Mouse (Mus musculus) gastrocnemius, adult 2 months (tissue): ENCODE measurements at regions not wholly inside any gene's neighbourhood (a gene's known extent, or its start where the extent isn't known, plus 50 kb on each side); places are given as distances from the start of the nearest gene placed in this dataset. TPM values are rescaled to one million over a fixed set of nuclear protein-coding genes. Genes with fewer than 3 reads are reported as not detected.

Source experiments
- DNase-seq: peaks from one replicate; pipeline ENCODE4 v3.0.0; 2022
- H3K27ac ChIP-seq: fragments of 200-600 bp; 2 replicates; pipeline ENCODE4 v1.8.1; 2022; ENCODE audit warnings: mild to moderate bottlenecking
- H3K4me3 ChIP-seq: fragments of 200-600 bp; 2 replicates; pipeline ENCODE4 v1.8.1; 2022; ENCODE audit warnings: mild to moderate bottlenecking, moderate library complexity
- CTCF ChIP-seq: fragments of 200-600 bp; IDR thresholded peaks from 2 replicates; pipeline ENCODE4 v1.8.1; 2022; ENCODE audit warnings: antibody characterized with exemption, mild to moderate bottlenecking, moderate library complexity
- intact Hi-C: fragments of 180-260 bp; cut with DNase I; formaldehyde crosslinking; loops from one replicate; pipeline ENCODE4 v1.15.1; 2025
- microRNA-seq: library from miRNA; unstranded; fragments of <30 nt; microRNA quantifications from one replicate; pipeline ENCODE4 v1.2.0, GENCODE M21; 2021

DNA sequence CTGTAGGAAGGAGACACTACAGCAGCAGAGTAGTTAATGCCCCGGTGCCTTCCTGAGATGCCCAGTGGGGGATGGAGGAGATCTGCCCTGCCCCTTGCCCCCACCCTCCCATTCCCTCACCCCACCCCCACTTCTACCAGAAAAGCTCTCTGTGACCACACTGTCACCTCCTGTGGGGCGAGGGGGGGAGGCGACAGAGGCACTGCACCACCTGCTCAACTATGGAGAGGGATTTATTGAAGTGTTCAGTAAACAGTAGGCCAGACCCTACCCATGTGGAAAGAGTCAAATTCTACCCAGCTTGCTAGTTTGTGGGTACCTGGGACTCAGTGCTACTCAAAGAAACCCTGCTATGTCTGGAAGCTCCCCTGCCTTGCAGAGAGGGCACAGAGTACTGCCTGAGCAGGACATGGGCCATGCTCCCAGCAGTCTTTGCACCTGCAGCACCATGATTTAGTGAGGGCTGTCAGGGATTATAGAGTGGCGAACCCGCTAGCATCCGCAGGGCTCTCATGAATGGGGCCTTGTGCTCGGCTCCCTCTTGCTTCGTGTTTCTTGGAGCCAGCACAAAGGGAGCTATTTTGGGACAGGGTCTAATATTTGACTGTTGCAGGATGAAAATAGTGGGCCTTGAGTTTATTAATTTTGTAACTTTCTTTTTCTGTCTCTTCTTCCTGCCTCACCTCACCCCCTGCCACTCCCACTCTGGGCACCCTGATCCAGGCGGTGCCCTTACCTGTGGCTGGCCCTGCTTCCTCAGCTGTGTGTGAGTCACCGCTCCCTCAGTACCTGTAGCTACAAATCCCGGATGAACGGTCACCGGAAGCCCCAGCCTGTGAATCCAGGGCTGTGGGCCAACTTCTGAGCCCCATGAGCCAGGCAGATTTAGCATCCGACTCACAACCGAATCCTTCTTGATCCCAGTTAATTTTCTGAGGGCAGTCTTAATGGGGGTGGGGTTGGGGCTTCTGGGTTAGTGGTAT lies 218.2 kb downstream of the Cdc5l start:
- H3K4me3 ChIP-seq: no peak overlapping the region
- TF ChIP-seq CTCF: no peak
- intact Hi-C loops: no loop called here
- DNase-seq: no peak
- H3K27ac ChIP-seq: no peak overlapping the region

DNA sequence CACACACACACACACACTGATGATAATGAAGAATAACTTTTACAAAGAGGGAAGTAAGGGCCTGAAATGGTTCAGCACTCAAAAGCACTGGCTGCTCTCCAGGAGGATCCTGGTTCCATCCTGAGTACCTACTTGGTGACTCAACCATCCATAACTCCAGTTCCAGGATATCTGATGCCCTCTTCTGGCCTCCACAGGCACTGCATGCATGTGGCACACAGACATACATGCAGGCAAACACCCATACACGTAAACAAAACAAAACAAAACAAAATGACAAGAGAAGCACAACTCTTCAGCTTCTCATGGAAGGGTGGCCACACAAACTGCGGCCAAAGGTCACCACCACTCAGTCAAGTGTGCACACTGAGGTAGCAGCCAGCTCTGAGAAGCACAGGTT lies 222.6 kb downstream of the Cdc5l start:
- intact Hi-C loops: no loop called here
- TF ChIP-seq CTCF: peak; percentile 28; the same call in 1 of the 2 replicates
- no peak overlapping the region for H3K27ac ChIP-seq
- no peak for DNase-seq
- no peak overlapping the region for H3K4me3 ChIP-seq

DNA sequence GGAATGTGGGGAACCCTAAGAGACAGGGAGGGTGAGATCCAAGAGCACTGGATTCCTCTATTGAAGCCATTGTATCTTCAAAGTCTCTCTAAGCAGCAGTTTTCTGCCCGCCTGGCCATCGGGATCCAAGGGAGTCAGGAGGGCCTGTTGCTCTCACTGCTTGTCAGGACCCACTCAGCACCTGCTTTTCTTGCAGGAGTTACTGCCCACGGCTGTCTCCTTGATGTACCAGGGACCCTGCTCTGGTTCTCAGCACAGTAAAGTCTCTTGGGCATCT lies 224.2 kb downstream of the Cdc5l start:
- H3K27ac ChIP-seq: no peak overlapping the region
- no peak overlapping the region for H3K4me3 ChIP-seq
- intact Hi-C loops: no loop called here
- no peak for TF ChIP-seq CTCF
- DNase-seq: no peak

DNA sequence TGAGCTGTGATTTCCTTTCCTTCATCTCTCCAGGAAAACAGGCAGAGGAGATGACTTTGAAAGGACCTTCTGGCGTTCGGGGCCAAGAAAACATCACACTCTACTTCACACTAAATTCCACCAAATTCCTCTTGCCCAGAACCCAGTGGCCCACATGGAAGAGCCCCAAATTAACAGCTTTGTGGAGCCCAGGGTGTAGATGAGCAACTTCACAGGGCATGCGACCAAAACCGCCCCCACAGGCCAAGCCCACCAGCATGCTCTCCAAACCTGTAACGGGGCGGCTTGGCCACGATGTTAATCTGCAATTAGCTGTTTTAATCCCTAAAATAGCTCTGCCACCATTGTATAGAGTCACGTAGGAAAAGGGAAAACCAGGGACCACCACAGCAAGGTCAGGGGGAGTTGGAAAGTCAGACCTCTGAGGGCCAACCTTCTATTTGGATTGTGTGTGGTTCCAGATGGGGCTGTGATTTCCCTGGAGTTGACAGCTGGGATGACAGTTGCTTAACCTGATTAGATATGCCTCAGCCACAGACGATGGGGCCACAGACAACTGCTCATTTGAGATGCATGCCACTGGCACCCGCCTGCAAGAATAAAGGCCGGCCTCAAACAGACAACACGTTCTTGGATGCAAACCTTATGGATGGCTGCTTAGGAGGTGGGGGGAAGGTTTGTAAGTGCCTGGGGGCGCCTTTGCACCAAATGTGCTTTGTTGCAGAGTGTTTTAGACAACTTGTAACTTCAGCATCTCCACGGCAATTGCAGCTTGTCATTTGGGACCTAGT lies 224.7 kb downstream of the Cdc5l start:
- H3K27ac ChIP-seq: no peak overlapping the region
- no peak overlapping the region for H3K4me3 ChIP-seq
- no peak for TF ChIP-seq CTCF
- intact Hi-C loops: no loop called here
- DNase-seq: no peak

DNA sequence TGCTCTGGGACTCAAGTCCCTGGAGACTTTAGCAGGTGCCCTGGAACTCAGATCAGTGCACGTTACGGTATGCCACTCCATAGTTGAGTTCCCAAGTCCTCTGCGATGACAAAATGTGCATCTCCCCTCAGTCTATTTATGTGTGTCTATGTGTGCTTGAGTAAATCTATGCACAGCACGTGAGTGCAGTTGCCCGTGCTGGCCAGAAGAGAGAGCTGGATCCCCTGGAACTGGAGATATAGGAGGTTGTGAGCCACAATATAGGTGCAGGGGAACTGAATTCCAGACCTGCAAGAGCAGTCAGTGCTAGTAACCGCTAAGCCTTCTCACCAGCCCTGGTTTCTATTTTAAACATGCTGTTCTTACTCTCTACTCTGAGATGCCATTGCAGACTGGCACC lies 237.8 kb downstream of the Cdc5l start:
- no peak for TF ChIP-seq CTCF

DNA sequence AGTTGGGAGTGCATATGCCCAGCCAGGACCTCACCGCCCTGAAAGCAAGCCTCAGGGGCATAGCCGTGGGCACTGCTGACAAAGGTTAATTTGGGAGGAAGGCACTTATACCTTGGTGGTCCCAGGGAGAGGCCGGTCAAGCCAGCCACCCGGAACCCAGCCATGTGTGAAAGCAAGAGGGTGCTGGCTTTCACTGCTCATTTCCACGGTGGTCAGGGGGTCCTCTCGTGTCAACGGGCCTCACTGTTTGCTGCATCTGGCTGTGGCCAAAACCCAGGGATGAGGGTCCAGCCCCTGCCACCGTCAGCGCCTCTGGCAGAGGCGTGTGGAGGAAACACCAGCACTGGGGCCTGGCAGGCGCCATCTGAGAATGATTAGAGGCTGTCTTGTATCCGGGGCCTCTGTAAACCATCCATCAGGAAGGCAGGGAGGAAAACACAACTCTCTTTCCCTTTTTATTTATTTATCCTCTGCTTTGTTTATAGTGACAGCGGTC lies 238.7 kb downstream of the Cdc5l start:
- Histone ChIP-seq H3K27ac (no peak overlapping the region), H3K4me3 (no peak overlapping the region)
- no peak for DNase-seq
- intact Hi-C loops: no loop called here
- no peak for TF ChIP-seq CTCF

More for the DNA sequence above, 237.8 kb downstream of the Cdc5l start:
- H3K4me3 ChIP-seq: no peak overlapping the region
- intact Hi-C loops: no loop called here
- DNase-seq: no peak
- H3K27ac ChIP-seq: no peak overlapping the region

DNA sequence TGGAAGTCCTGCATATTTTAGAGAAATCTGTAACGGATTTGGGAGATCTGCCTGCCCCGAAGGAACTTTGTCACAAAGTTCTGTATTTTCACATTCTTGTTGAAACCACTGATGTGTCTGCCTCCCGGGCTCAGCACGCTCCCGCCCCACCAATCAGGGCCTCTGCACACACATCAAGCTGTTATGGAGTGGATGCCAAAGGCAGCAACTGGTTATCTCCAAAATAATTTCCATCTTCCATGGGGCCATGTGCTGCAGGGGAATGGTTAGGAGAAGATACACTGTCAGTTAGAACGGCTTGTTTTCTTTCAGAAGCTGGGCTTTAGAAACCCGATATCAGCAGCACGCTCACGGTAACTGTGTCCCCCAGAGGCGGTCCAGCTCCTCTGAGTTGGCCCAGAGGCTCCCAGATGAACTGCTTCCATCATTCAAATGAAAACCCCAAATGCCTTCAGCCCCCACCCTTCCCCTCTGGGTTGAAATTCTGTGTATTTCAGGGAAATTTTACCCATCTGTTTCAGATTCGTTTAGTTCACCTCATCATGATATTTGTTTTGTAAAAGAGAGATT lies 240.0 kb downstream of the Cdc5l start:
- DNase-seq: no peak
- no peak overlapping the region for H3K27ac ChIP-seq
- intact Hi-C loops: no loop called here

DNA sequence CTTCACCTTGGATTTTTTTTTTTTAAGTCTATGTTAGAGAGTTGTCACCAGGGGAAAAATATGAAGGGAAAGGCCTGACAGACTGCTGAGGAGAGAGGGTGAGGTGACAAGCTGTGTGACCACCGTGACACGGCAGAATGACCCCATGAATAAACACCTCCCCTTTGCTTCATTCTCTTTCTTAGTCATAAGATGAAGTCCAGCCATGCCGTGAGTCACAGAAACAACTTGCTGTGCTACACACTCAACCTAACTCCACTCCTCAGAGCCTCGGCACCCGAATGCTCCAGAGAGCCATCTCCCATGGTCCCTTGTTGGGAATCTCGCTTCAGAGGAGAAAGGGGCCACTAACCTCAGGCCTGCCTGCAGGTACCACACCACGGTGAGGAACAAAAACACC lies 246.1 kb downstream of the Cdc5l start:
- DNase-seq: no peak
- no peak overlapping the region for H3K27ac ChIP-seq
- H3K4me3 ChIP-seq: no peak overlapping the region
- intact Hi-C loops: no loop called here
- TF ChIP-seq CTCF: no peak

More for the DNA sequence above, 240.0 kb downstream of the Cdc5l start:
- H3K4me3 ChIP-seq: no peak overlapping the region
- TF ChIP-seq CTCF: no peak

DNA sequence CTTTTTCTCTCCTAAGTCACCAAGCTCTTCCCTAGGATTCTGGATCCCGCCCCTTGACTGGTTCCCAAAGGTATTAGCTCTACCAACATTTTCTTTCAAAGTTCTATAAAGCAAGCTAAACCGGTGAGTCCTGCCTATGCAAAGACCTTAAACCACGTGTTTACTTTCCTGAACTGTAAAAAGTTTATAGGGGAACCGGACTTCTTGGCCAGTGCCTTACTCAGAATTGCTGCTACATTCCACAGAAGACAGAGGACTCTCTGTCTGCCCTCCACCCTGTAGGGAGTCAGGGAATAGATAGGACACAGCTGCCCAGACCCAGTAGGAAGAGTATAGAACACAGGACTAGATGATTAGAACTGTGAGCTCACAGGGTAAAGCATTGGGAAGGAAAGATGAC lies 257.2 kb downstream of the Cdc5l start:
- no peak for DNase-seq
- no peak overlapping the region for H3K4me3 ChIP-seq
- intact Hi-C loops: no loop called here
- no peak for TF ChIP-seq CTCF
- no peak overlapping the region for H3K27ac ChIP-seq

DNA sequence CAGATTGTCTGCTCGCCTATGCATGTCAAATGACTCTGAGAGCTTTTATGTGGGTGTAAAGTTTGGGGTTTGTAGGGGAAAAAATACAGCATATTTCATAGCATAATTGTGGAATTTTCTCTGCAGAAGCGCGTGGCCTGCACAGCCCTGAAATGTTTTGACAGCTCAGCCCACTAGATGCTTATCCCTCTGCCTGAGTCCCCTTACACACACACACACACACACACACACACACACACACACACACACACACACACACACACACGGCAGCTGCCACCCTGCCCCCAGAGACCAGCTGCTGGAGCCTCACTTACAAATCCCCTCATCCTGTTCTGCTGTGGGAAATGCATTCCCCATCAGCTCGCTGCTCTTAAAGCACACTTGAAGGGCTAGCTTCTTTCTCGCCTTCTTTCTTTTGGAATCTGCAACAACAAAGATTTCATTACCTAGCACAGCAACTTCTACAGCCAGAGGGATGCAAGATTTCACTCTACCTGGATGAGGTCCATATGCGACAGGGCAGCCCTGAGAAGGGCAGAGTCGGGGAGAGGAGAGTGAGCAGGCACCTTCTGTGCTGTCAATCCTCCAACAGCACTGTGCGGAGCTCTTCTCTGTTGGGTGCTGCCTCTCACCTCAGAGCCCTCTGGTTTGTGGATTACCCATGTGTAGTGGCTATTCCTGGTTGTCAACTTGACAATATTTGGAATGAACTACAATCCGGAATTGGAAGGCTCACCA lies 264.1 kb downstream of the Cdc5l start:
- no peak for TF ChIP-seq CTCF

More for the DNA sequence above, 264.1 kb downstream of the Cdc5l start:
- no peak for DNase-seq
- Histone ChIP-seq H3K27ac (no peak overlapping the region), H3K4me3 (no peak overlapping the region)
- intact Hi-C loops: no loop called here

Small RNA genes lying in the stretch of these regions (microRNA-seq; reads per million reads assigned to microRNA genes)
- not detected for gene Gm24979
